Mouse (Mus musculus): Measurements from ENCODE around the gene Lypd3.
"Not testable (repeated sequence)": the region's sequence is repeated elsewhere in the genome, so short reads cannot be mapped to it uniquely, and the experiment has no call there.

Lypd3 gene

DNA sequence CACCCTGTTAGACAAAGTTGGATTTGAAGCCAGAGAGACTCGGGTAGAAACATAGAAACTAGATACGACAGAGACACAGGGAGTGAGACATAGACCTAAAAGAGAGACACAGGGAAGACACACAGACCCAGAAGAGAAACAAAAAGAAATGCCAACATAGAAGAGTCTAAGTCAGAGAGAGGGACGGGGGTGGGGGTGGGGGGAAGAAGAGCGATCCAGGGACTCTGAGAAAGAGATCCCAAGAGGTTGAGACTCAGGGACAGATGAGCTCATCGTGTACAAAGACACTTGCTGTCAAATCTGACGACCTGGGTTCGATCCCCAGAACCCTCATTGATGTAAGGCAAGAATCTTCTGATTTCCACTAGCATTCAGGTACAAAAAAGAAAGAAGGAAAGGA is 24.6 kb upstream of the Lypd3 start:
- intact Hi-C loops (cut with DNase I) = no loop called here

DNA sequence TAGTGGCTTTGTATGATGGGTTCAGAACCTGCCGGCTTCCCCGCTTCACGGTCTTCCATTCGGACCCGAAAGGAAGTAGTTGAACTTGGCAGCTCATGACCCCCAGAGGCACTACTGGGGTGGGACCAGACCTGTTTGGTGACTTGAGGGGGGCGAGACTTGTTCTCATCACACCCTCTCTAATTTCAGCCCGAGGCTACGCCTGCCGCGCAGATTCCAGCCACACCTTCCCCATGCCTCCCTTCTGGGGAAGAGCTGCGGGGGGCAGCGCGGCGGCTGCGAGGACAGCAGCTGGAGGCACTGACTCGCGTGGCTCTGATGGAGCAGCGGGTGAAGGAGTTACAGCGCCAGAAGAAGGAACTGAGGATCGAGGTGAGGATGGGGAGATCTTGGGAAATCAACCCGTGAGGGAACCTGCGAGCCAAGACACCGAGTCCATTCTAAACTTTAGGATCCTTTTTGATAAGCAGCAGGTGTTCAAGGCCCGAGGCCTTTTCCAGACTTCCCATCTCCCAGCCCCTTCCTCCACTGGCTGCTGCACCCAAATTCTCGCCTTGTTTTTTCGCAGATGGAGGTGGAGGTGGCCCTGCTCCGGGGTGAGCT is 23.9 kb upstream of the Lypd3 start:
- intact Hi-C loops (cut with DNase I) = no loop called here

DNA sequence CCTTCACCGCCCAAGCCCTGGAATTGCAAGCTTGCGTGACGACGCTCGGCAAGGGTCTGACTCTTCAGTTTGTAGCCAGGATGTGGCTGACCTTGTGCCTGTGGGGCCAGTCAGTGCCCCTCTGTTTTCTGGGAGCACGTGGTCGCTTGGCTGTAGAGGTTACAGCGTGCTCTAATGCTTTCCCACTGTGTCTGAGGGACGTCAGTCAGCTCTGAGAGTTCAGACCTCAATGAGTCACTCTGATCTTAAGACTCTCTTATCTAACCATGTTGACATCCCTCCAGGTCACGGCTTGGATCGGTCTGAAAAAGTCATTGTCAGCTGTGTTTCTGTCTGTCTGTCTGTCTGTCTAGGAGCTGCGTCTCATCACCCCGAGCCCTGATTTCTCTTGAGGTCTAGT is 21.5 kb upstream of the Lypd3 start:
- intact Hi-C loops (cut with DNase I) = no loop called here

DNA sequence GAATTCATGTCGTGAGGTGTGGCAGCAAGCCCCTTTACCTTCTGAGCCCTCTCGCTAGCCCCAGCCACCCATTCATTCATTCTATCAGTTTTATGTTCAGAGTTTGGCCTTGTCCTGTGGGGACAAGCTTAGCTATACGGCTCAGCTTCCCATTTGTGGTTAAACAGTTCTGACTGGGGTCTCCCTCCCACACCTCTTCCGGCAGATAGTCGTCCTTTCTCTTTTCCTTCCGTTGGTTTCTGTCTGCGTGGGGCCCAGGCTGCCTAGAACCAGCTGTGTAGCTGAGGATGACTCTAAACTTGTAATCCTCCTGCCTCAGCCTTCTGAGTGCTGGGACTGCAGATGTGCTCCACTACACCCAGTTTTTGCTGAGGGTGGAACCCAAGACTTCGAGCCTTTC is 18.6 kb upstream of the Lypd3 start:
- intact Hi-C loops (cut with DNase I) = no loop called here

DNA sequence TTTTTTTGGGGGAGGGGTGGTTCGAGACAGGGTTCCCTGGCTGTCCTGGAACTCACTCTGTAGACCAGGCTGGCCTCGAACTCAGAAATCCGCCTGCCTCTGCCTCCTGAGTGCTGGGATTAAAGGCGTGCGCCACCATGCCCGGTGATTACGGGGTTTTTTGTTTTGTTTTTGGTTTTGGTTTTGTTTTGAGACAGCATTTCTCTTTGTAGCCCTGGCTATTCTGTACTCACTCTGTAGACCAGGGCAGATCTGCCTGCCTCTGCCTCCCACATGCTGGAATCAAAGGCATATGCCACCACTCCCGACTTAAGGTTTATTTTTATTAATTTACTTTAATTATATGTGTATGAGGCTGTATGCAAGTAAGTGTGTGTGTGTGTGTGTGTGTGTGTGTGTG is 18.0 kb upstream of the Lypd3 start:
- intact Hi-C loops (cut with DNase I) = not testable (repeated sequence)

DNA sequence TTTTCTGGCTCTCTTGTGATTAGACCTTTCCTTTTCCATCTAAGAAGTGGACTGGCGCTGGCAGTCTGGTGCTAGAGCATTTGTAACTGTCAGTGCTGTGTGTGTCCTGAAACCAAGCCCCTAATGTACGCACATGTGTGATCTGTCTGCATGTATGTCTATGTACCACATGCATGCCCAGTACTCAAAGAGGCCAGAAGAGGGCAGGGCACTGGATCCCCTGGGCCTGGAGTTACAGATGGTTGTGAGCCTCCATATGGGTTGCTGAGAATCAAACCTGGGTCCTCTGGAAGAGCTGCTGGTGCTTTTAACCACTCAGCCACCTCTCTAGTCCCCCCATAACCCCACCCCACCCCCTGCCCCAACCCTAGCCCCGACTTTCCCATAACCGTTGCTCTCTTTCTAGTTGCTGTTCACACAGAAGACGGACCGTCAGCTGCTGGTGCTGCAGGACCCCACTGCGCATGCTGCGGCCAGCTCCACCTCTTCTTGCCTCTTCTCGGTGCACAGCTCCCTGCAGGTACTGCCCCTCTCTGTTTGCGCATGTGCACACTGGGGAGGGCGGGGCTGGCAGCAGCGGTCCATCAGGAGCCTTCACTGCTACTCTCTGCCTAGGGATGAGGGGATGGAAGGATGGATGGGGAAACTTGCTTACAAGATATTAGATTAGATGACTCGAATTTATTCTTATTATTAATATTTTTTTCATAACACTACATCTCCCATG is 16.5 kb upstream of the Lypd3 start:
- intact Hi-C loops (cut with DNase I) = no loop called here

DNA sequence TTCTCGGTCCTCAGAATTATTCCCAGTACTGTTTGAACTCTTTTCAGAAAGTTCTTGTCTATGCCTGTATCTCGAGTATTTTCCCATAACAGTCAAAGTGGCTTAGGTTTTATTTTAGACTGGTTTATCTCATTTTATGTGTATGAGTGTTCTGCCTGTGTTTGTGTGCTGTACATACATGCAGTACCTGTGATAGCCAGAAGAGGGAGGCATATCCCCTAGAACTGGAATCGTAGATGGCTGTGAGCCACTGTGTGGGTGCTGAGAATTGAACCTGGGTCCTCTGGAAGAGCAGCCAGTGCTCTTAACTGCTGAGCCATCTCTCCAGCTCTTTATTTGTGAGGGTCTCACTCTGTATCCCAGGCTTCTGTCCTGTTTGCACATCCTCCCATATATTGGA is 15.2 kb upstream of the Lypd3 start:
- intact Hi-C loops (cut with DNase I) = no loop called here

DNA sequence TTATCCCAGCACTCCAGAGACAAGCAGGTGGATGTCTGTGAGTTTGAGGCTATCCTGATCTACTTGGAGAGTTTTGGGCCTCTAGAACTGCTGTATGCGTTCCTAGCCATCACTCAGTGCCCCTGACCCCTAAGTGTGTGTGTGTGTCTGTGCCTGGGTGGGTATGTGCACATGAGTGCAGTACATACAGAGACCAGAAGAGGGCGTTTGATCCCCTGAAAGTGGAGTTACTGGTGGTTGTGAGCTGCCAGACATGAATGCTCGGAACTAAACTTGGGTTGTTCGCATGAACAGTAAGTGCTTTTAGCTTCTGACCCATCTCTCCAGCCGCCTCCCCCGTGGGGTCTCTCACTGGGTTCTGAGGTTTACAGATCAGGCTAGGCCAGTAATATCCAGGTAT is 13.4 kb upstream of the Lypd3 start:
- intact Hi-C loops (cut with DNase I) = no loop called here

DNA sequence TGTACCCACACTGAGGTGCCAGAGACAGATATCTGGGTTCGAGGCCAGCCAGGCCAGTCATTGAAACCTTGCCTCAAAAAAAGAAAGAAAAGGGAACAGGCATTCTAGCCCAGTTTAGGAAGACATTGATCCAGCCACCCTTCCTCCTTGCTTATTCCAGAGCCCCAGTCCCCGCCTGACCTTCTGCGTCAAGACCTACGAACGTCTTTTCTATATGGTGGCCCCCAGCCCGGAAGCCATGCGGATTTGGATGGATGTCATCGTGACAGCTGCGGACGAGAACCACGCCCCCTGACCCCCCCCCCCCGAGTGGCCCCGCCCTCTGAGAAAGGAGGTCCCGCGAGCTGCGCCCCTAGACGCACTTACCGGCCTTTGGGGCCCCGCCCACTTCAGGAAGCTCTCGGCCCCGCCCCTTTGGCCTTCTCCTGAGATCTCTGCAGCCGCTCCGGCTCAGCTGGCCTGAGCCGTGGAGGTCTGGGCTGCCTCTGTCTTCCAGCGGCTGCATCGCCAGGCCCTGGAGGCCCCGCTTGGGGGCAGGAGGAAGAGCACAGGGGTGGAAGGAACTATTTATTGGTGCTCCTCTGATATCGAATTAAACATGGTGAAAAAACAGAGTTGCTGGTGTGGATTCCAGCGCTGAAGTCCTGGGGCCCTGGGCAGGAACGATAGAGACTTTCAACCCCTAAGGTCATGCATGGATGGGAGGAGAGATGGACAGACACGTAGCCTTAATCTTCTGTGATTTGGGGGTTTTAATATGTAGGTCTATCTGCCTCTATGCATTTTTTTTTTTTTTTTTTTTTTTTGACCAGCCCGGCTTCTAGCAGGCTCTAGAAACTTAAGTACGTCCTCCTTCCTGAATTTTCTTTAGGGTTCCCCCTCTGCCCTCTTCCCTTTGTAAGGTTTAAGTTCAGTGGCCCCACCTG is 7.4 kb upstream of the Lypd3 start:
- intact Hi-C loops (cut with DNase I) = no loop called here

DNA sequence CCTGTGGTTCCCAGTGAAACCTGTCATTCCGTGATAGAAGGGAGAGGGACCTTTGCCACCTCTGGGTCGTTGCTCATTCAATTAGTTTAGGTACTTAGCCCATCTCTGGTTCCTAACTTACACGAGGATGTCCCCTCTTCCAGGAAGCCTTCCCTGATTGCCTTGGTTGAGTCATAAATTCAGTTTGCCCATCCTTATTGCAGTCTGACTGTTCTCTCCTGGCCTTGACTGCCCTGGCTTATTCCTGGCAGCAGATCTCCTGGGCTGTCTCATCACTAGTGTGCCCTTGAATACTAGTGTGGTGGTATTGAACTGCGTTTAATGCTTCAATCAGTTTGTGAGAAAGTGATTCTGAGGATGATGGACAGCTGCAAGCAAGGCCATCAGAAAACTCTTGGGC is 6.7 kb upstream of the Lypd3 start:
- intact Hi-C loops (cut with DNase I) = no loop called here

DNA sequence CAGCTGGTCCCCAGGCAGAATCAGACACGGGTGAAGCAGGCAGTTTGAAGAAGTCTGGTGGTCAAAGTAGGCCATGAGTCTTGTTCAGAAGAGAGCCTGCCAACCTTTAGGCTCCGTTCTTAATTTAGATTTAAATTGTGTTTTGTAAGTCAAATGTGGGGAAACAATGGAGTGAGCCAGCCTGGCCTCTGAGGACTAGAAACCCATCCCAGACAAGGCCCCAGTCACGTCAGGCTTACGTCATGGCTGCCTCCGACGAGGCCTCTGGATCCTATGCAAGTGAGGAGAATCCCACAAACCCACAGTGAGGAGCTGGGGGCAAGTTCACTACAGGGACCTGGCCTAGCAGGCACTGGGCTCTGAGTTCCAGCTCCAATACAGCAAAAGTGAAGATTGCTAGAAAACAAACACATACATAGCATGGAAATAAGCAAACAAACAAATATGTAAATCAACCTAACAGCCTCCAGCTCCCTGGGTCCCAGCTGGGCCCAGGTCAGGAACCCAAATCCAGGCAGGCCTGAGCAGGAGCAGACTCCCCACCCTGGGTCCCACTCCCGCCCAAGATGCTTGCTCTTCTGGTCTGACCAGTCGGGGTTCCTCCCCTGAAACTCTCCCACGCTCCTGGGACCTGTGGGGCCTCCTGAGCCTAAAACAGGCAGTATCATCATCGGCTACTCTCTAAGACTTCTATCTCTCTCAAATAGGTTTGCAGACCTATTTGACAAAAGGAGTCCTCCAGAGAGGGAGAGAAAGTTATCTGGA is 6.1 kb upstream of the Lypd3 start:
- intact Hi-C loops (cut with DNase I) = no loop called here

DNA sequence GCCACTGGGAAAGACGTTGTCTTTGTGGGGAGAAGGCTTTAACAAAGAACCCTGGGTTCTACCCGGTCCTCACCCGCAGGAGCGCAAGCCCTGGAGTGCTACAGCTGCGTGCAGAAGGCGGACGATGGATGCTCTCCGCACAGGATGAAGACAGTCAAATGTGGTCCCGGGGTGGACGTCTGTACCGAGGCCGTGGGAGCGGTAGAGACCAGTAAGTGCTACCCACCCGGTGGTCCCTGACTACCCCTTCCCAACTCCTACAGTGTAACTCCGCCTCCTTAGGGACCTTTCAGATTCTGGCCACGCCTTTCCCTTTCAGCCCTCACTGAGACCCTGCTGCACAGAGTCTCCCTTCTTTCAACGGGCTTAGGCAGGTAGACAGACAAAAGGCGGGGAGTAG is 696 bp downstream of the Lypd3 start:
- intact Hi-C loops (cut with DNase I) = no loop called here

DNA sequence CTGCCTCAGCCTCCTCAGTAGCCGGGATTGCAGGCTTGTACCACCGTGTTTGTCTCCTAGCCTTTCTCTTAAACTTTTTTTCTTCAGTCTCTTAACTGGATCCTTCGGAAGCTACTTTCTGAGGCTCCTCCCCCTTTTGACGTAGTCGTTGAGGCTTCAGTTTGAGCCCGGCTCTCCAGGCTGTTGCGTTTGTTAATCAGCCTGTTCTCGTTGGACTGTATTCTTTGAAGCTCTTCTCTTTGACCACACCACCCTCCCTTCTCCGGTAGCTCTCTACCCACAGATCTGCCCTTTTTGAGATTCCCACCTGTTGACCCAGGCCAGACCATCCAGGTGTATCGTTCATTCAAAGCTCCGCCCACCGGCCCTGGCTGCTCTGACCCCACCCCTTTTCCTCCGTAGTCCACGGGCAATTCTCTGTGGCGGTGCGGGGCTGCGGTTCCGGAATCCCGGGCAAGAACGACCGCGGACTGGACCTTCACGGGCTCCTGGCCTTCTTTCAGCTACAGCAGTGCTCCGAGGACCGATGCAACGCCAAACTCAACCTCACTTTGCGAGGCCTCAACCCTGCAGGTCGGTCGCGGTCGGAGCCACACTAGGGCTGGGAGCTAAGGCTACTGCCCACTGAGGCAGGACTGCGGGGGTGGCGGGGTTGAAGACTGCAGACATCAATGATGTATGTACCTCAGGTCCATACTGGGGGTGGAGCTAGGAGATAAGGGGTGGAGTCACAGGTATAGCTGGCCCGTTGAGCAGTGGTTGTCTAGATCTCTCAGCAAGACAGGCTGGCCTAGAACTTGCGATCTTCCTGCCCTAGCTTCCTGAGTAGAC is 1.9 kb downstream of the Lypd3 start:
- intact Hi-C loops (cut with DNase I) = no loop called here

DNA sequence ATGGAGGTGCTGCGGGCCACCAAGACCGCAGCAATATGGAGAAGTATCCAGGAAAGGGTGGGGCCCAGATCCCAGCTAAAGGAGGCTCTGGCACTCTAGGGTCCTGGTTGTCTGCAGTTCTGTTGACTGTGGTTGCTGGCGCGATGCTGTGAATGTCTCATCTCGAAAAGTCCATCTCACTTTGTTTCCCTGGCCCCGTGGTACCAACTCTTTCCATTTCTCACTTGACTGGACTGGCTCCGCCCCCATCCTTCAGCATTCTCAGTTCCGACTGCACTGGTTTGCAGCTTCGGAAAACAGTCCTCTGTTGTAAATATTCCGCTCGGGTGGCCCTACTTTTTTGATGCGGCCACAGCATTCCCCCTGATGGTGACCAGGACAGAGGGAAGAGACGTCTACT is 4.1 kb downstream of the Lypd3 start:
- intact Hi-C loops (cut with DNase I) = no loop called here

DNA sequence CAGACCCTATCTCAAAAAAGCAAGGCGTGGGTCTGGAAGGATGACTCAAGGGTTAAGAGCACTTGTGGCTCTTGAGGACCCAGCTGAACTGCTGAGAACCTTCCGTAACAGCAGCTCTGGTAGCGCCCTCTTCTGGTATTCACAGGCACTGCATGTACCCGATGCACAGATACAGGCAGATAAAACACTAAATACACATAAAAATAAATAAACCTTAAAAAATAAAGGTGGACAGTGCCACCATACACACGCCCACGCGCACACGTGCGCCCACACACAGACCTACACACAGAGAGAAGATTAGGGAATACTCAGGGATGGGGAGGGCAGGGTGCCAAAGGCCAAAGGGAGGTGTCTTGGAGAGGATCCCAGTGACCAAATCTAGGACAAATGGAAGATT is 6.1 kb downstream of the Lypd3 start:
- intact Hi-C loops (cut with DNase I) = no loop called here

DNA sequence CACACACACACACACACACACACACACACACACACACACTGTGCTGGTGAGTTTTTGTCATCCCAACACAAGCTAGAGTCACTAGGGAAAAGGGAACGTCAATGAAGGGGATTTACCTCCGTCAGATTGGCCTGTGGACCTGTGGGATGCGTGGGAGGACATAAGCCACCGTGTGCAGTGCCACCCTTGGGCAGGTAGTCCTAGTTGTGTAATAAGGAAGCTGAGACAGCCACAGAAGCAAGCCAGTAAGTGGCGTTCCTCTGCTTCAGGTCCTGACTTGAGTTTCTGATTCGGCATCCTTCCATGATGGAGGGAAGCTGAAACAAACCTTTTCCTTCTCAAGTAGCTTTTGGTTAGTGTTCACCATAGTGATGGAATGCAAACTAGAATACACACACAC is 8.1 kb downstream of the Lypd3 start:
- intact Hi-C loops (cut with DNase I) = no loop called here

DNA sequence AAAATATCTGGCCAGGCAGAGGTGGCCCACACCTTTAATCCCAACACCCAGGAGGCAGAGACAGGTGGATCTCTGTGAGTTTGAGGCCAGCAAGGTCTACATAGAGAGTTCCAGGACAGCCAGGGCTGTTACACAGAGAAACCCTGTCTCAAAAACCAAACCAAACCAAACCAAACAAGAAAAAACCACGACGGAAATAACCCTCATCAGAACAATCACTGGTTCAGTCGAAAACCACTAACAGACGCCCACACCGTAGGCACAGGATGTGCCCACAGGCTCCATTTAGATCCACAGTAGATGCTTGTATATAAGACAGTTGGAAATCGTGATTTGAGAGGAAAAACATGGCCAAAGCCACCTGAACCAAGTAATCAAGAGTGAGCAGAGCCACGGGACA is 8.6 kb downstream of the Lypd3 start:
- intact Hi-C loops (cut with DNase I) = no loop called here

DNA sequence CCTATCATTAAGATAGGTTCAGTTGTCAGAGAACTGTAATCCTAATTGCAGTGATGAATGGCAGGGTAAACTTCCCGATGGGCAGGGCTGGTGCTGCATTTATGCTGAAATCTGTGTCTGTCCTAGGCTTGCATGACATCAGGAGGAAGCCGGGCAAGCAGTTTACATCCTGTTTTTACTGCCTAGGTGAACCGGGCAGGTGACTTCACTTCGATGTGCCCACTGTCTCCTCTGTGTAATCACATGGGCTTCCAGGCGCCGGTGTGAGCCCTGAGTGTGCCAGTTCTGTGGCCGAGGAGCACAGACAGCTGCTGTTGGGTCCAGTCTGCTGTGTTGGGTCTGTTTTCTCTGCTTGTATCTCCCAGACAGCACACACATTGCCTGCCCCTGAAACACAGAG is 10.1 kb downstream of the Lypd3 start:
- intact Hi-C loops (cut with DNase I) = no loop called here

DNA sequence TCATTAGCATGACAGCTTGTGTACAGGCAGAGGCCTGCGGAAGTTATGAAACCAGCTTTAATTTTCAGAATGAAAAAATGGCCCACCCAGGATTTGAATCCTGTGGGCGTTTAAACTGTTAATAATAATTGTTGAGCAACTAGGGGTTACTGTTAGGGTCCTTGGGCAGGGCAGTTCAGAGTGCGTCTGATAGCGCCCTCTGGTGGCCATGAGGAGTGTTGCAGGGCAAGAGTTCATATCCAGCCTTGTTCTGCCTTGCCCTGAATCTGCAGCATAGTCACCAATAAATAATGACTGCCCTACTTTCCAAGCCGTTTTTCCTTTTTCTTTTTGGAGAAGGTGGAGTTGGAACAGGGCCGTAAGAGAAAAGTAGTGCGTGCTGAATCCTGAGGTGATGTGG is 17.3 kb downstream of the Lypd3 start:
- intact Hi-C loops (cut with DNase I) = loop anchor here (2.0 kb wide), 1 partner anchor 53 kb away; no protein-coding TSS in a partner anchor

DNA sequence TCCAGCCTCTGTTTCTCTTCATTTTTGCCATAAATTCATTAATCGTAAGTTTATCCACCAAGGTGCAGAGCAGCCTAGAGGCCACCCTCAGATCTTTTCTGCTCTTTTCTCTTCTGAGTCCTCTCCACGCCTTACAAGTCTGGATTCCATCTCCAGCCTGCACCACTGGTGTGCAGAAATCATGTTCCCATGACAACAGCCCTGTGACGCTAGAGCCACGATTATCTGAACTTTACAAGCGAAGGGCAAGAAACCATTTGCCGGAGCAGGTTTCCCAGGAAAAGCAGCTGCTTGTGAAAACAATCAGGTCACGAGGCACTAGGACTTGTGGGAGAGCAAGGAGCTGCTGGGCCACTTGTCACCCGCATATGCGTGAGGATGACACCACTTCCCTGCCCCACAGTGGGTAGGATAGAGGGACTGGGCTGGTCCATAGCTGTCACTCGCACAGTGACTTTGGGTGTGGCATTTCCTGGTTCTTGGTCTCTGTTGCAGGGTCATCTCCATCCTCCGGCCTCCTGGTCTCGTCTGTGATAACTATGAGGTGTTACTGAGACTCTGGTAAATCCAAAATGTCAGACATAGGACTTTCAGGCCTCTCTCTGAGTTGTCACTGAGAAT is 23.5 kb downstream of the Lypd3 start:
- intact Hi-C loops (cut with DNase I) = loop anchor here (5.0 kb wide), 1 partner anchor 128 kb away; the partner anchor contains the start of gene Irgq

Measured in adrenal gland (tissue).